Mouse (Mus musculus) megakaryocyte, embryonic 14.5 days (primary cell): ENCODE measurements around the gene Dlg3.

Source experiments
- FLI1 ChIP-seq: IDR thresholded peaks from 2 replicates; pipeline ENCODE4 v1.6.1; 2012; ENCODE audit warnings: low read length, inconsistent platforms, mixed read lengths
- GATA1 ChIP-seq: IDR thresholded peaks from 3 replicates; pipeline ENCODE4 v1.6.1; 2012; ENCODE audit warnings: mixed read lengths, low read length, inconsistent platforms, borderline replicate concordance

- TF ChIP-seq FLI1 (no peak), GATA1 (no peak)
Measured at GRCm38 (mm10) chrX:100796041-100796740, 28.7 kb downstream of the Dlg3 start.
